Mouse (Mus musculus) embryonic stem cell, embryonic (primary cell): ENCODE results near the gene Srrm4.

ENCODE experiments used
- CTCF ChIA-PET, 4 experiments: fragments of 300-600 bp in 2 of 4; fragments of 350-600 bp in 2 of 4; sonication (Branson Sonifier 250); formaldehyde crosslinking; loops; one replicate each; lab custom pipeline; 2022; ENCODE audit warnings: inconsistent platforms in 2 of 4; lab: Charles Lee
- POLR2A ChIA-PET, 4 experiments: fragments of 300-600 bp in 2 of 4; fragments of 350-600 bp in 2 of 4; sonication (Branson Sonifier 250); formaldehyde crosslinking; loops; one replicate each; lab custom pipeline; 2022; ENCODE audit warnings: antibody characterized with exemption in 4 of 4, inconsistent platforms in 1 of 4; lab: Charles Lee

The Srrm4 gene

DNA sequence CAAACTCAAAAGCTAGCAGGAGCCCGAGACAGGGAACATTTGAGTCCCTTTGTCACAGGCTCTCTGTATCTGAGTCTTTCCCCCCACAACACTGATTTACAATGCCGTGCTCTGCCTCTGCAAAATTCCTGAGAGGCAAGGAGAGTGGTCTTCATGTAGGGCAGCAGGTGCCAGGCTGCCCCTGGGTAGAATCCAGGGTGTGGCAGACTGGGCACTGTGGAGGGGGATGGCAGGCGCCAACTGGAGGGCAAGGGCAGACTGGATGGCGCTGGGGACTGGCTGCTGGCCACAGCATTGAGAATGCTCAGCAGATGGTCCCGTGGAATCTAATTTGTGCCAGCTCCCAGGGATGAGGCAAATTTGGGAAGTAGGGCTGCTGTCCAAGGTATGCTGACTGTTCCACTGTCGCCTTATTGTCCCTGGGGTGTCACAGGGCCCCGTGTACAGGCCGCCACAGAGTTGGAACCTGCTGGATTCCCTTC, 148.1 kb downstream of the Srrm4 start:
- CTCF ChIA-PET: interaction anchor here (0.5 to 1.7 kb wide), 14 partner anchors 10 to 676 kb away, joined by 3 to 7 read pairs (median 3); partner anchors contain the start of gene Taok3 (in 1 of the 4)
- POLR2A ChIA-PET: interaction anchor here in 3 of 4 experiments (0.5 to 3.9 kb wide), 42 partner anchors 8 to 389 kb away, joined by 3 to 60 read pairs (median 5); partner anchors contain the start of gene Hspb8 (in 3 of the 3)

DNA sequence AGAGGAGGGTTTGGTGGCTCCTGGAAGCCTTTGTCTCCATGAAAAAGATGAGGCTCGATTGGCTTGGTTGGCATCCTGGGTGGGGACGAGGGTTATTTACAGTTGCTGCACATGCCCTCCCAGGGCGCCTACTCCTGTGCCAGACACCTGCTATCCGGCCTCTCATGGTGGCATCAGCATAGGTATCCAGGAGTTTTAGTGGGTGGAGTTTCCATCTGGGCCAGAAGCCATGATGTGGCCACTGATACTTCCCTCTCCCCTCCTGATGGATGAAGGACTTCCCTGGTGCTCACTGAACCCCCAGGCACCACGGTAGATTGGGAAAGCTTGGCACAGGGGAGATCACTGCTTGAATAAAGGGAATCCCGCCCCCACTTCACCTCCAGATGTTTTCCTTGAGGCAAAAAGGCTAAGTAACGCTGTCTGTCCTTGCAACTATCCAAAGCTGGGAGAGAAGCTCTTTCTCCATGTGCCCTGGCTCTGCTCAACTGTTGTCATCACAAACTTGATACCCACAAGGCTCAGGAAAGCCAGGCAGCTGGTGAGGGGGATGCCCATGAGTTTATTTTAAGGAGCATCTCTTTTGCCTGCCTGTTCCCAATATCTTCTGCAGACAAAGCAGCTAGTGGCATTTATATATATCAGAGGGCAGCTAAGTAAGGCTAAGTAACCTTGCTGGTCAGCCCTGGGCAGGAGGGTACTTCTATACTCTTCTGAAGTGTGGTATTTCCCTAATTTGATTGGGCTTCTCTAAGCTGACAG, 148.7 kb downstream of the Srrm4 start:
- POLR2A ChIA-PET: interaction anchor here in 3 of 4 experiments (0.5 to 3.9 kb wide), 31 partner anchors 9 to 389 kb away, joined by 3 to 60 read pairs (median 5); partner anchors contain the start of gene Hspb8 (in 1 of the 3)
- CTCF ChIA-PET: interaction anchor here in 3 of 4 experiments (0.5 to 1.7 kb wide), 5 partner anchors 10 to 55 kb away, joined by 3 to 7 read pairs (median 4); no protein-coding TSS in a partner anchor

DNA sequence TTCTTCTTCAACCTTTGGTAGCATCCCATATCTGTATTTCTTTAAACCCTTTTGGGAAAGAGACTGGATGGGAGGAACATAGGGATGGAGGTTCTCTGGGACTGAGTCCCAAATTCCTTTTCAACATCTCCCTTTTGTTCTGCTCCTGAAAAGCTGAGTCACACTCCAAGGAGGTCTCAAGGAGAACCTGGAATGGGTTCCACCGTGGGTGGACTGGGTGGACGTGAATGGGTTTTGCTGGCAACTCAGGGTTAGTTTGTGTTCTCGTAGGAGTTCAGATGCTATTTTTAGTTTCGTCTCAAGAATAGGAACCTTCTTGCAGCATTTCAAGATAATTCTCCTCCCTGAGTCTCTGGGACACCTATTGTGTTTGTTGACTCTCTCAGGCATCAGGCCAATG, 151.4 kb downstream of the Srrm4 start:
- ChIA-PET POLR2A (interaction anchor here in 3 of 4 experiments (0.6 to 6.5 kb wide), 8 partner anchors 9 to 40 kb away, joined by 3 to 110 read pairs (median 39); partner anchors contain the start of gene Hspb8 (in 3 of the 3)), CTCF (interaction anchor here in 2 of 4 experiments (0.5 to 0.7 kb wide), 2 partner anchors 21 to 22 kb away, joined by 3 read pairs; no protein-coding TSS in a partner anchor)

DNA sequence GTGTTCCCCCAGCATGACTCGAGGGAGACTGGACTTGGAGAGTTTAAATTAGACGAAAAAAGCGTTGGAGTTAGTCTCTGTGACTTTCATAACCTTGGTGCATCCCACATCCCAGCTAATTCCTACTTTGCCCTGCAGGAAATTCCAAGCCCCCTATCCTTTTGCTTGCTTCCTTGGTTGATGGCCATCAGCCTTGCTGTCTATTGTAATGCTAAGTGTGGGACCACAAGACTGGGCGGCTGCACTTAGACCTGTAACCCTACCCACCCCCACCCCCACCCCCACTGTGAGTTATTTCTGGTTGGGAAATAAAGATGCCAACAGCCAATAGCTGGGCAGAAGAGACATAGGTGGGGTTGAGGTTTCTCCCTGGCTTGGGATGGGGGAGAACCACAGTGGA, 153.3 kb downstream of the Srrm4 start:
- POLR2A ChIA-PET: interaction anchor here (0.6 to 6.5 kb wide), 59 partner anchors 7 to 1711 kb away, joined by 3 to 110 read pairs (median 7); partner anchors contain the start of gene Hspb8 (in 3 of the 4)
- CTCF ChIA-PET: interaction anchor here in 3 of 4 experiments (0.6 to 2.0 kb wide), 9 partner anchors 9 to 407 kb away, joined by 3 to 7 read pairs (median 3); no protein-coding TSS in a partner anchor

DNA sequence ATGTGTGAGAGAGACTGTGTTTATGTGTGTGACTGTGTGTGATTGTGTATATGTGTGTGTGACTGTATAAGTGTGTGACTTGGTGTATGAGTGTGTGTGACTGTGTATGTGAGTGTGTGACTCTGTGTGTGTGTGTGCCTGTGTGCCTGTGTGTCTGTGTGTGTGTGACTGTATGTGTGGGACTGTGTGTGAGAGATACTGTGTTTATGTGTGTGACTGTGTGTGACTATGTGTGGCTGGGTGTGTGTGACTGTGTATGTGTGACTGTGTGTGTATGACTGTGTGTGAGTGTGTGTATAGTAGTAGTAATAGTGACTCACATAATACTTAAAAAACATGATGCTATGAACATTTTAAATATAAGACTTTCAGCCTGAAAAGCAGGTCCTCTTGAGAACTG, 155.5 kb downstream of the Srrm4 start:
- POLR2A ChIA-PET: interaction anchor here in 3 of 4 experiments (1.7 to 8.5 kb wide), 7 partner anchors 10 to 27 kb away, joined by 11 to 182 read pairs (median 90); partner anchors contain the start of gene Hspb8 (in 3 of the 3)

DNA sequence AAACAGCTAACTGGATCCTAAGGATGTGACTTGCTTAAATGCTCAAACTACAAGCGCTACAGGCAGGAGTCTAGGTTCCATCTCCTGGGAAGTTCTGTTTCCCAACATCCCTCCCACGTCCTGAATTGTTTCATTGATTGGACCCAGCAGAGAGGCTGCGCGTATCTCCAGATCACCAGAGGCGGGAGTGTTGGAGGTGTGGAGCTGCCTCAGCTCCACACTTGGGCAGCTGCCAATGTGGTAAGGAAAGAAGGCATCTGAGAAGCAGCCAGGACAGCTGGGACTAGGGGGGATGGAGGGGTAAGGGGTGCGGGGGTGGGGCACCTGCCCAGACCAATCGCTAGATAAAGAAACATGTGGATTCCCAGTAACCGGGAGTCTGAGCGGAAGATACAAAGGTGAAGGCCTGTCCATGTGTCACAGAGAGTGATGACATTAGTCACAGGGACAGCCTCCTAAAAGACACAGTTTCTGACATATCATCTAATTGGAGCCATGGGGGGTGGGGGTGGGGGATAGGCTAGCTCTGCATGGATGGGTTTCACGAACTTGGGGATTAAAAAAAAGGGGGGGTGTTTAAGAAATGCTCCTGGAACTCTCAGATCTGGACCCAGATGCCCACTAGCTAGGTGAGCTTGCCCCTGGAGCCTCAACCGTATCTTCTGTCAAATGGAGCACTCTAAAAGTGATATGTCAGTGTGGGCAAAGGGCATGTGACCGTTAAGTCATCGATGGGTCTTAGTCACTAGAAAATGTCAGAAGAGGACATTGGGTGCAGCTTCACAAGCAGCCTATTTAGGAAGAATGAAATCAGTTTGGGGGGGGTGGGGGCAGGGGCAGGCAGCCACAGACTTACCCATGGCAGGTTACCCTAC, 156.4 kb downstream of the Srrm4 start:
- CTCF ChIA-PET: interaction anchor here in 1 of 4 experiments (0.7 kb wide), 1 partner anchor 147 kb away, joined by 4 read pairs; no protein-coding TSS in a partner anchor
- POLR2A ChIA-PET: interaction anchor here in 3 of 4 experiments (0.5 to 8.5 kb wide), 27 partner anchors 8 to 1219 kb away, joined by 3 to 182 read pairs (median 9); partner anchors contain the start of gene Hspb8 (in 3 of the 3)

More for the DNA sequence above, 155.5 kb downstream of the Srrm4 start:
- CTCF ChIA-PET: no interaction called here

DNA sequence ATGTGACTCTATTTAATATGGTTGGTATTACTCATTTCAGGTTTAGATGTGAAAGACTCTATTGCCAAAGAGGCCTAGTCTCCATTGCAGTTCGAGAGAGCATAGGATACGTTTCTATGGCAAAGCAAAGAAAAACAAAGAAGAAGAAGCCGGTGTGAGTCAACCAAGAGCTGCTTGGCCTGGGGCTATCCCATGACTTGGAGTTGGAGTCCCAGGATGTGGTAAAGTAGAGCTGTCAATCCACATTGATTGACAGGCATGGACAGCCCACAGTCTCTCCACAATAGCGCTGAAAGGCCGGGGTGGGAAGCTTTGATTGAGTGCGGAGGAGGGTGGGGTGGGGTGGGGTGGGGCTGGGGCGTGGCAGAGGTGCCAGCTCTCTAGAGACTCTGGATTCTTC, 158.7 kb downstream of the Srrm4 start:
- ChIA-PET CTCF (interaction anchor here in 3 of 4 experiments (0.6 to 1.8 kb wide), 8 partner anchors 11 to 45 kb away, joined by 3 to 7 read pairs (median 4); no protein-coding TSS in a partner anchor), POLR2A (interaction anchor here (0.6 to 8.5 kb wide), 45 partner anchors 7 to 942 kb away, joined by 3 to 182 read pairs (median 4); partner anchors contain the start of gene Hspb8 (in 4 of the 4))

DNA sequence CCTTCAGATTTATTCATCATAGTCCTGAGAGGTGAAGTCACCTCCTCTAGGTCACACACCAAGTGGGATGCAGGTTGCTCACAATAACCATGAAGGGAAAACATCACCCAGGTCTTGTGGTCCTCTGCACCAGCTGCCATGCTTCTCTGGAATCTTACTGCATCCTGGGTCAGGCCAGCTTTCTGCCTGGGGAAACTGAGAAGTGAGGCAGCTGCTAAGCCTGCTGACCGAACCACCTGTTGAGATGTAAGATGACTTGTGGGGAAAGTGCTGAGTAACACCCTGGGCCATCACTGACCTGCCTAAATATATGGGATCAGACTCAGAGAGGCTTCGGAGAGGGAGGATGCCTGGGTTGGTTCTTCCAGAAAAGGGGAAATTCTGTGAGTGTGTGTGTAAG, 164.9 kb downstream of the Srrm4 start:
- CTCF ChIA-PET: no interaction called here

DNA sequence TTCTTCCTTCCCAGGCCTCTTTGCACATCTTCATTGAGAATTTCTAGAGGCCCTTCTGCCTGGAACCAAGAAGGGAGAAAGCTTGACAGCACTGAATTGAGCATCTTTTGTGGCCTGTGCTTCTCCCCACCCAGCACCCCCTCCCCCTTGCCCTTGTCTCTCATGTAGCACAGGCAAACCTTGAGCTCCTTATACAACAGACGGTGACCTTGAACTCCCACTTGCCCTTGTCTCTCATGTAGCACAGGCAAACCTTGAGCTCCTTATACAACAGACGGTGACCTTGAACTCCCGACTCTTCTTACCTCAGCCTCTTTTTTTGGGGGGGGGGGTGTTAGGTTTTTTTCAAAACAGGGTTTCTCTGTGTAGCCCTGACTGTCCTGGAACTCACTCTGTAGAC, 165.9 kb downstream of the Srrm4 start:
- ChIA-PET POLR2A (interaction anchor here (0.6 to 12.2 kb wide), 38 partner anchors 8 to 147 kb away, joined by 3 to 303 read pairs (median 5); no protein-coding TSS in a partner anchor), CTCF (interaction anchor here (0.6 to 1.2 kb wide), 11 partner anchors 8 to 1315 kb away, joined by 3 to 13 read pairs (median 4); no protein-coding TSS in a partner anchor)

More for the DNA sequence above, 164.9 kb downstream of the Srrm4 start:
- POLR2A ChIA-PET: interaction anchor here in 3 of 4 experiments (0.6 to 12.2 kb wide), 8 partner anchors 9 to 36 kb away, joined by 3 to 303 read pairs (median 13); no protein-coding TSS in a partner anchor

DNA sequence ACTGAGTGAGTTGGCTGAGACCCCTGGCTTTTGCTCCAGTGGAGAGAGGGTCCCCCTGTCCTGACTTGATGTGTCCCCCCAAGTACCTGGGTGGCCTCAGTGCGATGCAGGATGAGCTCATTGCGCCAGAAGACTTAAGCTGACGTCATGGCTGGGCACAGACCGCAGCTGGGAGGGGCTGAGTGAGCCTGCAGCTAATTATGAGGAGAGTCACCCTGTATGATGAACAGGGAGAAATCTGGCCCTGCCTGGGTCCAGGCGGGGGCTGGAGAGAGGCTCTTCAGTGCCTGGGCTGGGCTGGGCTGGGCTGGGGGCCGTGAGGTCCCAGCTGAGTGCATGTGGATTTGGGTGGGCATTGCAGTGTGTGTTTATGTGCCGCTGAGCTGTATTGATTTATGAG, 166.3 kb downstream of the Srrm4 start:
- CTCF ChIA-PET: interaction anchor here (0.5 to 1.2 kb wide), 12 partner anchors 9 to 1314 kb away, joined by 3 to 13 read pairs (median 4); no protein-coding TSS in a partner anchor
- POLR2A ChIA-PET: interaction anchor here (0.6 to 12.2 kb wide), 38 partner anchors 8 to 363 kb away, joined by 3 to 303 read pairs (median 5); no protein-coding TSS in a partner anchor

DNA sequence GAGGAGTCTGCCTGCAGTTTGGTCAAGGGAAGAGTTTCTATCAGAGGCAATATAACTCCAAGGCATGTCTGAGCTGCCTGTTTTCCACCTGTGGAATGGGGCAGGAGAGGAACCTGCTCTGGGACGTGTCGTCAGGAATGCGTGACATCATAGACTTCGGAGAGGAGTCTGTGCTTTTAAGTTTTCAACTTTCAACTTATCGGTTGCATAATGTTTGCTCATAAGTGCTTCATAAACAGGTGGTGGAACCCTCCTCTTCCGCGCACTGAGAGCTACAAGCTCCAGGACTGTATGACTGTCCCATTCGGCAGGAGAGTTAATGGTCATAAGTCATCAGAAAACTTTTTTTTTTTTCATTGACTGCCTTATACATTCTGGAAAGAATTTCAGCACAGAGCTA, 167.9 kb downstream of the Srrm4 start:
- ChIA-PET CTCF (interaction anchor here in 1 of 4 experiments (0.5 kb wide), 1 partner anchor 36 kb away, joined by 4 read pairs; no protein-coding TSS in a partner anchor), POLR2A (interaction anchor here in 3 of 4 experiments (0.6 to 12.2 kb wide), 16 partner anchors 8 to 931 kb away, joined by 3 to 303 read pairs (median 12); no protein-coding TSS in a partner anchor)

DNA sequence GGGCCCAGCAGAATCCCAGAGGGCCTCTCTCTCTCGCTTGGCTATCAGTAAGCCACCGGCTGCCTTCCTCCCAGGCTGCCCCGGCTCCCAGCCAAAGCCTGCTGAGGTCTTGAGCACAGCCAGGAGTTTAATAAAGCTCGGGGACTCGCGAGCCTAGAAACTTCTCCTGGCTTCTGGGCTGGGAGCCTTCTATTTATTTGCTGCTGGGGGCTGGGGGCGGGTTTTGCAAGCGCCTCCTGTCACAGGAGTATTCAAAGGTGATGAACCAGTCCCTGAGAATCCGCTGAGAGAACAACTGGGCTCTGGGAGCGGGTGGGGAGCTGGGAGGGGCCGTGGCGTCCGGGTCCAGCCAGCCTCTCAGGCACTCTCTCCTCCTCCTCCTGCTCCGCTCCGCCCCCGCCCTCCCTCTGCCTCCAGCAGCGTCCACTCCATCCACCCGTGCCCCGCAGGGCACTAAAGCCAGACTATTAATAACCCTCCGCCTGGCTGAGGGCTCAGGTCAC, 168.9 kb downstream of the Srrm4 start, which contains the start of gene Hspb8:
Gene Hspb8, minus strand, starts transcription at position 166 of the 503 bp plus-strand sequence.
- ChIA-PET POLR2A (interaction anchor here (0.7 to 12.2 kb wide), 50 partner anchors 9 to 932 kb away, joined by 3 to 303 read pairs (median 5); partner anchors contain the start of gene Srrm4 (in 1 of the 4)), CTCF (interaction anchor here in 2 of 4 experiments (0.6 to 1.2 kb wide), 2 partner anchors 8 to 56 kb away, joined by 3 read pairs; no protein-coding TSS in a partner anchor)

DNA sequence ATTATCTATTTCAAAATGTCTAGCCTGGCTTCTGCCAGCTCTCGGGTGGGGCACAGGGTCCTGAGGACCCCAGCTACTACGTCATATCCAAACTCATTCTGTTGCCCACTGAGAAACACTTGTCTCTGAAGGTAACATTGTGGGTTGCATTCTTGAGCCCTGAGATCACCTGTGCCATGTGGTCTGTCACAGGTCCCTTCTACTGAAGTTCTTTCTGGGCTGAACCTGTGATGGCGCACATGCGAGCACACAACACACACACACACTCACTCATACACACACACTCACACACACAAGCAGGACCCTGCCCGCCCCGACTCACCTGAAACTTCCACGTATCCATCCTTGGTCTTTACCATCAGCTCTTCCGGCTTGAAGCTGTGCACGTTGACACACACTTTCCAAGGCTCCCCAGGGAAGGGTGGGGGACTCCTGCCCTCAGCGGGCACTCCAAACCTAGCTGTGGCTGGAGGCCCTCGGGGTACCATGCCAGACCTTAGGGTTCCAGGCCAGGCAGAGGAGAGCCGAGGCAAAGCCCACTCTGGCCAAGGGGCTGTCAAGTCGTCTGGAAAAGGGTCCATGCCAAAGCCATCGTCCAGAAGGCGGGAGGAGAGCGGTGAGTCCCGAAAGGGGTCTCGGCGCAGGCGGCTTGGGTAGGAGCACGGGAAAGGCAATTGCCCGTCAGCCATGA, 169.7 kb downstream of the Srrm4 start:
- CTCF ChIA-PET: interaction anchor here in 2 of 4 experiments (0.8 to 1.2 kb wide), 2 partner anchors 9 to 12 kb away, joined by 3 read pairs; no protein-coding TSS in a partner anchor
- POLR2A ChIA-PET: interaction anchor here (0.7 to 12.2 kb wide), 47 partner anchors 8 to 398 kb away, joined by 3 to 303 read pairs (median 7); partner anchors contain the start of gene Srrm4 (in 1 of the 4)

DNA sequence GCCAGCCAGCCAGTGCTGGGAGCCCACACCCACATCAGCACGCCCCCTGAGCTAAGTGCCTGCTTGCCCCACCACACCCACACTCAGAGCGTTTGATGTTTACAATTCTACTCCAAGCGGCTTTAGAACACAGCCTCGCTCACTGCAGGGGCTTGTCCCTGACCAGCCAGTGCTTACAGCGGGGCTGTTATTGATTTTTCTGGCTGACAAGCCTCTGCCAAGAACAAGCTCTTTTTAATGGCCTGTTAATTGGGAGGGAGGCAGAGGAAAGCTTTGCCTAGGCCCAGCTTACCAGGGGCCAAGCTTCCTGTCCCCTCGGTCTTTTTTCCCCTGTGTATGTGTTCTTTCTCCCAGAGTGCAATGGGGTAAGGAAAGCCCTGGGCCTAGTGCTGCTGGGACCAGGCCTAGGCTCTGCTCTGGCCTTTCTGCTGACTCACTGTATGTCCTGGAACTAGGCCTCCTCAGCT, 170.8 kb downstream of the Srrm4 start:
- ChIA-PET CTCF (interaction anchor here in 3 of 4 experiments (0.5 to 1.3 kb wide), 5 partner anchors 10 to 189 kb away, joined by 3 to 7 read pairs (median 3); no protein-coding TSS in a partner anchor), POLR2A (interaction anchor here (0.6 to 12.2 kb wide), 50 partner anchors 9 to 939 kb away, joined by 3 to 303 read pairs (median 5); partner anchors contain the start of gene Wsb2 (in 1 of the 4))

DNA sequence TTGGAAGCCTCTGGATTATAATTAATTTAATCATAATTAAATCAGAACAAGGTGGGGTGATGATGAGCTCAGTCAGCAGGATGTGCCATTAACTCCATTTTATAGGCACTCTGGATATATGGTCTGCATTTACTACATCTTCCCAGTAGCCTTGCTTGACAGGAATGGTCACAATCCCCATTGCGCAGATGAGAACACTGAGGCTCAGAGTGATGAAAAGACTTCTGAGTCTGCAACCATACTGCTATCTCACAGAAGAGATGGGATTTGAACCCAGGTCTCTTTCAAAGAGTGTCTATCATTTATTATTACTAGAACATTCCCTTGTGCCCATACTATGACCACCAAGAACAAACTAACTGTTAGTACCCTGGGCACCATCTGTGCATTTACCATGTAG, 171.4 kb downstream of the Srrm4 start:
- ChIA-PET CTCF (interaction anchor here in 1 of 4 experiments (0.8 to 1.3 kb wide), 2 partner anchors 10 to 189 kb away, joined by 3 read pairs; no protein-coding TSS in a partner anchor), POLR2A (interaction anchor here (0.6 to 12.2 kb wide), 46 partner anchors 9 to 938 kb away, joined by 3 to 303 read pairs (median 5); partner anchors contain the start of gene Wsb2 (in 1 of the 4))
